Mouse (Mus musculus): ENCODE measurements at regions not wholly inside any gene's neighbourhood (a gene's known extent, or its start where the extent isn't known, plus 50 kb on each side); places are given as distances from the start of the nearest gene placed in this dataset.

- Histone ChIP-seq H3K4me1 (no peaks in the 10 kb centered on the region), H3K36me3 (no peaks in the 10 kb centered on the region), H3K9ac (replicated peaks) (no peak overlapping the region), H3K4me2 (replicated peaks) (no peak overlapping the region), H3K4me3 (no peak overlapping the region), H3K9me3 (no peaks in the 10 kb centered on the region), H3K27me3 (no peaks in the 10 kb centered on the region), H3K27ac (replicated peaks) (no peak overlapping the region)
- ATAC-seq (ENCODE audit: low FRiP score, low read depth) = peak; percentile 47; the same call in 1 of the 2 replicates
- 5% methylated on average over 1 of the region's 1 CpGs for WGBS
Measured at GRCm38 (mm10) chr2:136449265-136449664, 52.4 kb upstream of the Ankef1 start.
